Mouse (Mus musculus): ENCODE data around the gene Qser1.
"Not testable (repeated sequence)": the region's sequence is repeated elsewhere in the genome, so short reads cannot be mapped to it uniquely, and the experiment has no call there.

Gene Qser1

DNA sequence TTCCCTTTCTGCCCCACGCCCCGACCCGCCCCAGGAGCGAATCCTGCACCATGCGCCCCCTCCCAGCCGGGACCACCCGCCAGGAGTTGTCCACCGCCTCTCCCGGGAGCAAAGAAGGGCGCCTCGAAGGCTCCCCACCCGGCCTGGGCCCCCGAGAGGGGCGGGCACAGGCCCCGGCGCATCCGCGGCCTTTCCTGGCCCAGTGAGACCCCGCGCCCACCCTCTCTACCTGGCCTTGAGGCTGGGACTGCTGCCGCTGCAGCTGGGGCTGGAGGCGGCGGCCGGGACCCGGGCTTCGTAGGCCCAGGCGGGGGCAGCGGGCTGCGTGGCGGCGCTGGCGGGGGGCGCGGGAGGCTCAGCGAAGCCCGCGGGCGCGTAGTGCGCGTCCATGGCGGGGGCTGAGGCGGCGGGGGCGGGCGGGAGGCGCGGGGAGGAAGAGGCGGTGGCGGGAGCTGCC lies at the start of gene Qser1:
TSS of gene Qser1 (minus strand) at position 390 of the 457 bp plus-strand sequence.
- DNase-seq (ENCODE audit: extremely low read depth, low read depth, low spot score) = no peak

DNA sequence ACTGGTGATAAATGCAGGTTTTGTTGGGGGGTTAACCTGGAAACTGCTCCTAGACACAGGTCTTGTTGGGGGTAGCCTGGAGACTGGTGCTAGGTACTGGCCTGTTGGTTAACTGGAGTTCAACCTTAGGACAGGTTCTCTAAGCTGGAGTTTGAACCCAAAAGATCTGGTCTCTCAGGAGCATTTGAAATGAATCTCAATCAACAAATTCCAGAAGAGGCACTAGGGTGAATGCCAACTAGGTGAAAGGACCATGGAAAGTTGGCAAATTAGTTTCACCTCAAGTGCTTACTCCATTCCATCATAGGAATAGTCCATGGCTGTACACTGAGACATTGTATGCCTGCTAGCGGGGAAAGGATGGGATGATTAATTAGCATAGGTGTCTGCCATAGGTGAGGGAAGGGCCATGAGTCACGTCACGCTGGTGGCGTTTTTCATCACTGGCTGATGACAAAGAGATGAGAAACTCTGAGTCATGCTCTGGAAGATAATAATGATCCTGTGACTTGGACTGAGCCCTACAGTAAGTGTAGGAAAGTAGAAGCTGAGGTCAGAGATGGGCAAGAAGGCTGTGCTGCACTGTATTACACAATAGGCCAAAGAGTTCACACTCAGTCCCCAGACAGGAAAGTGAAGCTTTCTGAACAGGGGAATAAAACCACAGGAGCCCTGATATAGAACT lies 47.8 kb upstream of the Qser1 start:
- DNase-seq (ENCODE audit: extremely low read depth, low read depth, low spot score) = no peak

DNA sequence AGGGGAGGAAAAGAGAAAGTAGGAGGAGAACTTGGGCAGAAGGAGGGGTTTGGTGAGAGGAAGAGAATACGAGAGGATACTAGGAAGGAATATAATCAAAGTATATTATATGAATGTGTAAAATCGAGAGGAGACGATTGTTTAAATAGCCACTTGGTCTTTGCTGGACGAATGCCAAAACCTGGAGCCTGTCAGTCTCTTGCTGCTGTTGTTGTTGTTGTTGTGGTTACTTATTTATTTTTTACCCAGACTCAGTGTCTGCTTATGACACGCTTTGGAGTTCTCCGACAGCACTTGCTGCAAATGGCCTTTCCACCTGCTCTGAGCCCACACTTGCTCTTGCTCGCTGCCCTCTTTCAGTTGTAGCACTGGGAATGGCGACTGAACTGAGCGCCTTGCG lies 43.9 kb upstream of the Qser1 start:
- no peak for DNase-seq (ENCODE audit: extremely low read depth, low read depth, low spot score)

DNA sequence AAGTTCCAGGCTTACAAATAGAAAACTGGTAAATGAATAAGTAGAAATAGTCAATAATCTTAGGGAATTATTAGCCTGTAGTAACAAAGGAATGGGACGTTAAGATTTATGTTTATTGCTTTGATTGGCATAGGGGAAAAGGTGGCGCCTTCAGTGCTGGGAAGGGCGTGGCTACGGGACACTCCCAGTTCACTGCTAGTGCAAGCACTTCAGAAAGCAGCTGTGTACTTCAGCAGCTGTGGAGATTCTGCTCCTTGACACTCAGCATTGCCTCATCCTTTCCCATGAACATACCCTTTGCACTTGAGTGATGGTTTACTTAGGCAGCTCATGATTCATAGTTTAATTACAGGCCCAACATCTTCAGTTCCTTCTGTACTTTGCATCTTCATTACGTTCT lies 42.5 kb upstream of the Qser1 start:
- no peak for DNase-seq (ENCODE audit: extremely low read depth, low read depth, low spot score)

- not testable (repeated sequence) for DNase-seq (ENCODE audit: extremely low read depth, low read depth, low spot score)
Observed at GRCm38 (mm10) chr2:104858083-104858482, 41.5 kb upstream of the Qser1 start.

- no peak for DNase-seq (ENCODE audit: extremely low read depth, low read depth, low spot score)
Observed at GRCm38 (mm10) chr2:104856218-104856617, 39.7 kb upstream of the Qser1 start.

GRCm38 (mm10) chr2:104855732-104856131 lies 39.2 kb upstream of the Qser1 start:
- DNase-seq (ENCODE audit: extremely low read depth, low read depth, low spot score) = no peak

DNA sequence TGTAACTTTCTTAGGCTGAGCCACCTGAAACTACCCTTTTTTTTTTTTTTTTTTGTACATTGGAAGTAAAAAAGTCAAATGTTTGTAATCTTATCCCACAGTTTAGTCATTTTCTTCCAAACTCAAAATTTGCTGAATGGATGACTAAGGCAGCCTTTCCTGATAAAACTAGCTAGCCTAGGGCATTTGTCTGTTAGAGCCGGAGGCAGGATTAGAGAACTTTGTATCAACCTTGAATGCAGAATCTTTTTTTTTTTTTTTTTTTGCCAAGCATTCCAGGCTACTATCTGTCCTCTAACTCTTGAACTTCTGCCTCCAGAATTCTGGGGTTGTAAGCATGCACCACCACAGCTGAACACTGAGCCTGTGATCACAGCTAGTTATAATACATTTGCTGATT lies 38.3 kb upstream of the Qser1 start:
- no peak for DNase-seq (ENCODE audit: extremely low read depth, low read depth, low spot score)

DNA sequence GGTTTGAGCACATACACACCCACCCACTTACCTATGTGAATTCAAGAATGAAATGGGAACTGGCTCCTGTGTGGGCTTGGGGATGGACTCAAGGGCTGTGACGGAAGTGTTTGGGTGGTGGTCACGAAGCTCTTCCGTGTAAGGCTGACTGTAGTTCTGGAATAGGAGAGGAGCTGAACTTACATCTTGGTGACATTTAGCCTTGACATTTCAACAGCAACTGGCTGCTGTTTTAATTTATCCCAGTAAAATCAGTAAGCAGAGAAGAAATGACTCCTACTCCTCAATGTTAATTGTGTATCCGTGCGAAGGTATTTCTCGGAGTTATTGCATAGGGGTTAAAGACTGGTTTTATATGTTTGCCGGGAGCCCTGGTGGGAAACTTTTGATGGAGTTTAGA lies 36.0 kb upstream of the Qser1 start:
- no peak for DNase-seq (ENCODE audit: extremely low read depth, low read depth, low spot score)

DNA sequence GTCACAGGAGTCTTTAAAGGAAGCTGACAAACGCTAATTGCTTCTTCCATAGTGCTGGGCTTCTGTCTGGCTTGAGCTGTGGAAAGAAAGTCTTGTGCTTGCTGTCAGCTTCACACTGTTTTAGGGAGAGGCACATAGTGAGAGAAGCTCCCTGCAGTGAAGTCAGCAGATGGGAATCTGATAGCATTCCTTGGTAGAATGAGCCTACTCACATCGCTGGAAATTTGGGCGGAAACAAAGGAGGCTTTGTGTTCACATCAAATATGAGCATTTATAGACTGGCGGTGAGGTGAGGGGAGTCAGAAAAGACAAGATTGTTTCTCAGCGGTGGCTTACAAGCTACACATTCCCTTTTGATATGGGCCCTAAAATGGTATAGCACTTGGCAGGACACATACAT lies 35.1 kb upstream of the Qser1 start:
- no peak for DNase-seq (ENCODE audit: extremely low read depth, low read depth, low spot score)

DNA sequence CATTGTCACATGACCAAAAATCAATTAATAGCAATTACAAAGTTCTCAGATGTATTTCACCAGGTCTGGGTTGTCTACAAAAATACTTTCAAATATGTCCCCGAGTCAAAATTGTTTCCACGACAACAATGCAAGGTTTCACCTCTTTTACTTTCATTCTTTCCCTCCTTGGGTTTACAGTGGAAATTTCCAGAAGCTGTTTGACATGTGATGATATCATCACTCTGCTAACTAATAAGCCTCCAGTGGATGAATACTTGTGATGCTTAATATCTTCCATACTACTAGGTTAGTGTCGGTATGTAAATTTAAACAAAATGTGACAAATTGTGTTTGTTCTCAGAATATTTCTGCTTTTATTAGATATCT lies 33.4 kb upstream of the Qser1 start:
- DNase-seq (ENCODE audit: extremely low read depth, low read depth, low spot score) = no peak

GRCm38 (mm10) chr2:104849276-104849990 lies 32.9 kb upstream of the Qser1 start, which contains the start of gene Prrg4:
Prrg4 (minus strand) TSS chr2:104849876.
- no peak for DNase-seq (ENCODE audit: extremely low read depth, low read depth, low spot score)

DNA sequence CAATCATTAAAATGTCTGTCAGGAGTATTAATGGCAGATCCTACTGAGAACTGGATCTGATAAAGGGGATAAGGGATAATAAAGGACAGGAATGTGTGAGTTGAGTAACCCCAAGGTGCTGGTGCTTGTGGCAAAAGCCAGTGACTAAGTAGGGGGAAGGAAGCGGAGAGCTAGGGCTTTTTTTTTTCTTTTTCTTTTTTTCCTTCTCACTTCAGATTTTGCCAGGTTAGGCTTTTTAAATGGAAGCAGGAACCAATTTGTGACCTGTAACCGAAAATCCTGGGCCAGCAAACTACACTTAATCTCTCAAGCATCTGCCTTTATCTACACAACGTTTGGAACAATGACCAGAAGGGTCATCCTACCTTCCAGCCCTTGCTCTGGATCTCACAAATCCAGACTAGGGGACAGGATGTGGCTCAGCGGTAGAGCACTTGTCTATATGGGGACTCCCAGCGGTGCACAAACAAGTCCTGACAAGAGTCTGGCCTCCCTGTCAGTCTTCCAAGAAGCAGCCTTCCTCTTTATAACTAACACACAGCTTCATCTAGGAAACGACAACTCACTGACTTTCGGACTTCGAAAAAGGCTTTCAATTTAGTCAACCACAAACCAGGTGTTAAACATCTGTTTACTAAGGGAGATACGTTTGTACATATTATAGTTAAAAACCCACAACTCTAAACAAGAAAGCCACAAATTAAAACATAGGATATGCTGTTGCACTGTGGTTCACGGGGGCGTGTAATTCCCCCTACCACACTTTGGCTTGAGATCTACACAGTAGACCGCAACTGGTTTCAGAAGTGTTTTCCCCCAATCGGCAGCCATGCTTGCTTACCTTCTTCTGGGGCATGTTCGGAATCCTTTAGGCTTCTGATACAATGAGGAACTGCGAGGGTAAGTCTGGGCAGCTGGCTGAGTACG lies 31.9 kb upstream of the Qser1 start:
- no peak for DNase-seq (ENCODE audit: extremely low read depth, low read depth, low spot score)

DNA sequence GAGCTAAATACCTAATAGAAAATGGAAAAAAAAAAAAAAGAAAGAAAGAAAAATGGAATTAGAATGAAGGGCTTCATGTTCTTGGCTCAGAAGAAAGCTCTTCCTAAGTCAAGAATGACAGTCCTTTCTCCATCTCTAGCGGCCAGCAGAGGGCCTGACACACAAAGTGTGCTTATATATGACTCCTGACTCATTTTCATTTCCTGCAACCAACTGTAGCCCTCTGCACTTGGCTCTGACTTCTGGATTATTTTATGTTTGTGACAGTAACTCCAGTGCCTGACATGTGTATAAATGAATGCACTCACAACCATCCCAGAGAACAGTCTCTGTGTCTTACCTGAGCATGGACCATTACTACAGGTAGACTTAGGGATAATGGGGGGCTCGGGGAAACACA lies 31.1 kb upstream of the Qser1 start:
- no peak for DNase-seq (ENCODE audit: extremely low read depth, low read depth, low spot score)

- no peak for DNase-seq (ENCODE audit: extremely low read depth, low read depth, low spot score)
Observed at GRCm38 (mm10) chr2:104846638-104847414, 30.3 kb upstream of the Qser1 start.

GRCm38 (mm10) chr2:104842559-104842958 lies 26.0 kb upstream of the Qser1 start:
- no peak for DNase-seq (ENCODE audit: extremely low read depth, low read depth, low spot score)

DNA sequence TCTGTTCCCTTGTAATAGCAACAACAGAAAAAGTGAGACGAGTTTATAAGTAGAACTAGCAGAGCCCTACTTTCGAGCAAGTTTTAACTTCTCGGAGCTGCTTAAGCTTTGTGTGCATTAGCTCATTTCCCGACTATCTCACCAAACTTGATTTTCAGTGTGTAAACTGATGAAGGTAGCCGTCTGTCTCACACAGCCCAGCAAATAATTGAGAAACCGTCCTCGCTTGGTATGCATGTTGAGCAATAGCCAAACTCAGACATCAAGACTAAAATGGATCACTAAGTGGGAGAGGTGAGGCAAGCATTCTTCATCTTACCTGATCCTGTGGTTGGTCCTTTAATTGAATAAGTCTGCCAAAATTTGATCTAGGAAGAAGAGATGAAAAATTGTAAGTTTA lies 25.2 kb upstream of the Qser1 start:
- no peak for DNase-seq (ENCODE audit: extremely low read depth, low read depth, low spot score)

- DNase-seq (ENCODE audit: extremely low read depth, low read depth, low spot score) = no peak
Observed at GRCm38 (mm10) chr2:104840974-104841373, 24.4 kb upstream of the Qser1 start.

DNA sequence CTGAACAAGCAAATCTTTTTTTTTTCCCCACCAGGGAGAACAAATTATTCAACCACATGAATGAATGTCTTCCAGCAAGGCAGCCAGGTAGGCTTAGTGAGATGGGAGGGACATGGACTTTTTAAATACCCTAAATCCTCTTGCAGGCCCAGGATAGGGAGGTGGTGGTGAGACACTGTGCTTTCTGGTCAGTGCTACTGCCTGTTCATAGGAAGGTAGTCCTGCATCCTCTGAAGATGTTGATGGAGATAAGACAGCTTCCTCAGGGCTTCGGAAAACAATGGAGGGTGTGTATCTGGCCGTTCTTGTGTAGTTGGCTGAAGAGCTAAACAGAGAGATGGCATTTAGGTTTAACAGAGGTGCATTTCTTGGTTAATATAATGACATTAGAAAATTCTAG lies 15.9 kb upstream of the Qser1 start:
- no peak for DNase-seq (ENCODE audit: extremely low read depth, low read depth, low spot score)

- no peak for DNase-seq (ENCODE audit: extremely low read depth, low read depth, low spot score)
Observed at GRCm38 (mm10) chr2:104826191-104826590, 9.6 kb upstream of the Qser1 start.

- DNase-seq (ENCODE audit: extremely low read depth, low read depth, low spot score) = not testable (repeated sequence)
Observed at GRCm38 (mm10) chr2:104818763-104819162, 2.2 kb upstream of the Qser1 start.
